Mouse (Mus musculus): ENCODE measurements at regions not wholly inside any gene's neighbourhood (a gene's known extent, or its start where the extent isn't known, plus 50 kb on each side); places are given as distances from the start of the nearest gene placed in this dataset.

DNA sequence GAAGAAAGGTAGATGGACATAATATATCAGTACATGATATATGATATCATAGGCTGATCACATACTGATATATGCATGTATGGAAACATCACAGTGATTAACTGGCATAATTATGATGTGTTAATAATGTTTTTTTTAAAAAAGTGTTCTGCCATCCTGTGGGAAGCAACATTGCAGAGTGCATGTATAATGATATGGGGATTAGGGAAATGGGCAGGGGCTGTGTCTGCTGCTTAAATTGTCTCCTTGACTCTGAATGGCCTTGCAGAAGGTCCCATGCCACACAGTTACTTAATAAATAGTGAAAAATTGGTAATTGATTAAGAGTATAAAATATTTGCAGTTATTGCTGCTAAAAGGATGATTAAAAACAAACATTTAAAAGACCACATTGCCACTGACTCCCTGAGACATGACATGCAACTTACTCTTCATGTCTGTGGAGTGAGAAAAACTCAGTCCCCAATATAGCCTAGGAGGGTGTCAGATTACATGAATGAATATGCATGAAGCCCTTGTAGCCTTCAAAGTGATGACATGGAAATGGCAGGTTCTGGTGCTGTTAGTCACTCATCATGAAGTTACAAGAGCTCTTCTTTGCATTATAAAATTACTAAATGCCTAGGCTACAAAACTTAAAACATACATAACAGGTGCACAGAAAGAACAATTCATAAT lies 440.1 kb upstream of the Ube2e3 start:
- no peaks in the 10 kb centered on the region for H3K36me3 ChIP-seq (ENCODE audit: control insufficient read depth, insufficient read depth, low read length)
- TF ChIP-seq POLR2A (IDR thresholded peaks at IDR 0.05; ENCODE audit: low read depth, low read length) (no peak), CTCF (conservative IDR thresholded peaks at IDR 0.05; ENCODE audit: insufficient read depth, insufficient read length, low read depth, low read length) (no peak)
- no peak overlapping the region for H3K4me3 ChIP-seq (ENCODE audit: insufficient read depth, low read depth, low read length)
- H3K27me3 ChIP-seq (replicated peaks; ENCODE audit: control insufficient read depth, insufficient read depth, low read length): no peaks in the 10 kb centered on the region
- no peaks in the 10 kb centered on the region for H3K4me1 ChIP-seq (ENCODE audit: control insufficient read depth, insufficient read depth, low read length)
- no peak for DNase-seq
- no peak overlapping the region for H3K27ac ChIP-seq (ENCODE audit: insufficient read depth, low read depth, low read length)

DNA sequence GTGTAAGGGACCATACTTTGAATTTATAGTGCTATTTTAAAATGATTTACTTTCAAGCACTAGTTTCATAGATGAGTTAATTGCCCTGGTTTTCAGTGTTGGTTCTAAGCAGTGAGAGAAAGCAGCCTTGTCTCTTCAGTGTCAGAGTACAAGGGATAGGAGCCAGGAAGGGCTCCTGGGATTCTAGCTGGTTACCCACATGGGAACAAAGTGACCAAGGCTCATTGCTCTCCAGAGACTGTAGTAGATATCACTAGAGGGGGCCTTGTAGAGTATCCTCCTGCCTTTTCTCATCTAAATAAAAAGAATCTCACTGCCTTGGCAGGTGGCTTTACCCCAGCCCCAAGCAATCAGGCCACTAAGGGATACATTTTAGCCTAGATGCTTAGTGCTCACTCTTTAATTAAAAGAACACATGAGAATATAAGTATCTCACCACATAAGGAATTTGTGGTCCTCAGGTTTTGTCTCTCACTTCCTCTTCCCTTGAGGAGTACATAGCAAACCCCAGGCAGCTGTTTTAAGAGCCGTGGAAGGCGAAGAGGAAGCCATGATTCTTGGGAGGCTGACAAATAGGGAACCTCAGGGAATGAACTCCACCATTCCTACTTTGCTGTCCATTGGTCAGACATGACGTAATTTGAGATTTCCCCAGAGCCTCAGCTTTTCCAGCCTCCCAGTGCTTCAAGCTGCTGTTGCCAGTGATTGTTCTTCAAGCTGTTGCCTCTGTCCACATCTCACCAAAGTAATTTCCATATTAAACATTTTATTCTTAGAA lies 449.2 kb upstream of the Ube2e3 start:
- WGBS: 55% methylated on average over 3 of the region's 3 CpGs
- H3K4me3 ChIP-seq (ENCODE audit: insufficient read depth, low read depth, low read length): no peak overlapping the region
- DNase-seq: no peak
- no peak overlapping the region for H3K27ac ChIP-seq (ENCODE audit: insufficient read depth, low read depth, low read length)
- TF ChIP-seq POLR2A (IDR thresholded peaks at IDR 0.05; ENCODE audit: low read depth, low read length) (no peak), CTCF (conservative IDR thresholded peaks at IDR 0.05; ENCODE audit: insufficient read depth, insufficient read length, low read depth, low read length) (no peak)
- no peaks in the 10 kb centered on the region for H3K4me1 ChIP-seq (ENCODE audit: control insufficient read depth, insufficient read depth, low read length)
- no peaks in the 10 kb centered on the region for H3K27me3 ChIP-seq (replicated peaks; ENCODE audit: control insufficient read depth, insufficient read depth, low read length)
- H3K36me3 ChIP-seq (ENCODE audit: control insufficient read depth, insufficient read depth, low read length): no peaks in the 10 kb centered on the region

- WGBS: 37% methylated on average over 2 of the region's 2 CpGs
- H3K4me3 ChIP-seq (ENCODE audit: insufficient read depth, low read depth, low read length): no peak overlapping the region
- TF ChIP-seq CTCF (conservative IDR thresholded peaks at IDR 0.05; ENCODE audit: insufficient read depth, insufficient read length, low read depth, low read length): no peak
- no peak for TF ChIP-seq POLR2A (IDR thresholded peaks at IDR 0.05; ENCODE audit: low read depth, low read length)
These were observed 451.3 kb upstream of the Ube2e3 start for GRCm38 (mm10) chr2:78416574-78417109.

DNA sequence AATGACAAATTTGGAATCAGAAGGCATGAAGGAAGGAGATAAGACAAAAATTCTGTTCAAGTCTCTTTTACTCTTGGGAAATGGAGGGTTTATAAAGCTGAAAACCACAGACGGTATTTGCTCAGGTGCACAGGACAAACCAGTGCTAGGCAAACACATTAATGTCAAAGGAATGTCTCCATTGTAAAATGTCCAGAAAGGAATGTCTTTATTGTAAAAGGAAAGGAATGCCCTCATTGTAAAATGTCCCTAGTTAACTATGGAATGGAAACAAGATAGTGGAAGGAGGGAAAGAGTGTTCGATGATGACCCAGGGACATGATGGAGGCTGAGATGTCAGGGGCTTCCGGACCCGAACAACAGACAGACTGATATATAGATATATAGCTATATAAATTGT lies 454.9 kb upstream of the Ube2e3 start:
- TF ChIP-seq CTCF (conservative IDR thresholded peaks at IDR 0.05; ENCODE audit: insufficient read depth, insufficient read length, low read depth, low read length): no peak
- TF ChIP-seq POLR2A (IDR thresholded peaks at IDR 0.05; ENCODE audit: low read depth, low read length): no peak
- Histone ChIP-seq H3K36me3 (ENCODE audit: control insufficient read depth, insufficient read depth, low read length) (no peaks in the 10 kb centered on the region), H3K27me3 (replicated peaks; ENCODE audit: control insufficient read depth, insufficient read depth, low read length) (no peaks in the 10 kb centered on the region), H3K4me3 (ENCODE audit: insufficient read depth, low read depth, low read length) (no peak overlapping the region), H3K27ac (ENCODE audit: insufficient read depth, low read depth, low read length) (no peak overlapping the region), H3K4me1 (ENCODE audit: control insufficient read depth, insufficient read depth, low read length) (no peaks in the 10 kb centered on the region)
- WGBS: 83% methylated on average over 4 of the region's 4 CpGs
- no peak for DNase-seq

More at GRCm38 (mm10) chr2:78416574-78417109, 451.3 kb upstream of the Ube2e3 start:
- Histone ChIP-seq H3K27ac (ENCODE audit: insufficient read depth, low read depth, low read length) (no peak overlapping the region), H3K4me1 (ENCODE audit: control insufficient read depth, insufficient read depth, low read length) (no peaks in the 10 kb centered on the region), H3K27me3 (replicated peaks; ENCODE audit: control insufficient read depth, insufficient read depth, low read length) (no peaks in the 10 kb centered on the region), H3K36me3 (ENCODE audit: control insufficient read depth, insufficient read depth, low read length) (no peaks in the 10 kb centered on the region)
- no peak for DNase-seq

DNA sequence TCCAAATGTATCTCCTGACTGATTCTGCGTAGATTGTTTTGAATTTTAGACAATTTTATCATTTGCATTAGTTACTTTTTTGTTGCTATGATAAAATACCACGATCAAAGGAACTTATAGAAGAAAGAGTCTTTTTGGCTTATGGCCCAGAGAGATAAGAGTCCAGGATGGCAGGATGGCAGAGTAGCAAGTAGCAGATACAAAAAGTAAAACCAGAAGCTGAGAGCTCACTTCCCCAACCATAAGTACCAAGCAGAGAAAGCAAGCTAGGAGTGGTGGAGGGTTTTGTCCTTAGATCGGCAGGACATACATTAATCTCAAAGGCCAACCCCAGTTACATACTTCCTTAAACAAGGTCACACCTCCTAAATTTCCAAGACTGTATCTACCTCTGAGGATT lies 457.7 kb upstream of the Cwc22 start:
- 81% methylated on average over 3 of the region's 3 CpGs for WGBS
- no peak for TF ChIP-seq POLR2A (IDR thresholded peaks at IDR 0.05; ENCODE audit: low read depth, low read length)
- TF ChIP-seq CTCF (conservative IDR thresholded peaks at IDR 0.05; ENCODE audit: insufficient read depth, insufficient read length, low read depth, low read length): no peak
- Histone ChIP-seq H3K27me3 (replicated peaks; ENCODE audit: control insufficient read depth, insufficient read depth, low read length) (no peaks in the 10 kb centered on the region), H3K36me3 (ENCODE audit: control insufficient read depth, insufficient read depth, low read length) (no peaks in the 10 kb centered on the region), H3K4me3 (ENCODE audit: insufficient read depth, low read depth, low read length) (no peak overlapping the region), H3K4me1 (ENCODE audit: control insufficient read depth, insufficient read depth, low read length) (no peaks in the 10 kb centered on the region), H3K27ac (ENCODE audit: insufficient read depth, low read depth, low read length) (no peak overlapping the region)
- no peak for DNase-seq

DNA sequence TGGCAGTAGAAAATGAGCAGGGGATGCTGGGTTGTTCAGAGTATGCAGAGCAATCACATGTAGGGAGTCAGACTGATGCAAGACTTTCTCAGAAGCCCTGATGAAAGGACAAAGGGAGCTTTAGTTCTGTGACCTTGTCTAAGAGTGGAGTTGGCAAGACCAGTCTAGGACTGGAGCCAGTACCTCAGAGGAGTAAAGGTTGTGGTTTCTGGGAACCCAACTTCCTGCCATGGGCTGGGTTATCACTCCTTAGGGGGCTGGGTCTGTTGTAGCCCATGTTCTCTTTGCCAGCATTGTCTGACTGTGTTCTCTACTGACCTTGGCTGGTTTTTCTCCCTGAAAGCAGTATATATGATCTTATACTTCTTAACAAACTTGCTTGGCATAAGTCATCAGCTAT lies 453.1 kb upstream of the Cwc22 start:
- Histone ChIP-seq H3K27me3 (replicated peaks; ENCODE audit: control insufficient read depth, insufficient read depth, low read length) (no peaks in the 10 kb centered on the region), H3K4me3 (ENCODE audit: insufficient read depth, low read depth, low read length) (no peak overlapping the region), H3K36me3 (ENCODE audit: control insufficient read depth, insufficient read depth, low read length) (no peaks in the 10 kb centered on the region), H3K27ac (ENCODE audit: insufficient read depth, low read depth, low read length) (no peak overlapping the region), H3K4me1 (ENCODE audit: control insufficient read depth, insufficient read depth, low read length) (no peaks in the 10 kb centered on the region)
- DNase-seq: peak; percentile 9
- no peak for TF ChIP-seq CTCF (conservative IDR thresholded peaks at IDR 0.05; ENCODE audit: insufficient read depth, insufficient read length, low read depth, low read length)
- no peak for TF ChIP-seq POLR2A (IDR thresholded peaks at IDR 0.05; ENCODE audit: low read depth, low read length)

GRCm38 (mm10) chr2:78396924-78397323 lies 450.7 kb upstream of the Cwc22 start:
- Histone ChIP-seq H3K4me1 (ENCODE audit: control insufficient read depth, insufficient read depth, low read length) (no peaks in the 10 kb centered on the region), H3K4me3 (ENCODE audit: insufficient read depth, low read depth, low read length) (no peak overlapping the region), H3K27ac (ENCODE audit: insufficient read depth, low read depth, low read length) (no peak overlapping the region), H3K36me3 (ENCODE audit: control insufficient read depth, insufficient read depth, low read length) (no peaks in the 10 kb centered on the region), H3K27me3 (replicated peaks; ENCODE audit: control insufficient read depth, insufficient read depth, low read length) (no peaks in the 10 kb centered on the region)
- DNase-seq: no peak
- WGBS: 73% methylated on average over 3 of the region's 3 CpGs
- no peak for TF ChIP-seq CTCF (conservative IDR thresholded peaks at IDR 0.05; ENCODE audit: insufficient read depth, insufficient read length, low read depth, low read length)
- no peak for TF ChIP-seq POLR2A (IDR thresholded peaks at IDR 0.05; ENCODE audit: low read depth, low read length)

All from kidney, adult 2 months (tissue).